Mouse (Mus musculus): ENCODE data around the gene Shc3. TPM values are rescaled to one million over a fixed set of nuclear protein-coding genes. Genes with fewer than 3 reads are reported as not detected.

The Shc3 gene
- total and polyA plus RNA-seq, 3 experiments = not detected

DNA sequence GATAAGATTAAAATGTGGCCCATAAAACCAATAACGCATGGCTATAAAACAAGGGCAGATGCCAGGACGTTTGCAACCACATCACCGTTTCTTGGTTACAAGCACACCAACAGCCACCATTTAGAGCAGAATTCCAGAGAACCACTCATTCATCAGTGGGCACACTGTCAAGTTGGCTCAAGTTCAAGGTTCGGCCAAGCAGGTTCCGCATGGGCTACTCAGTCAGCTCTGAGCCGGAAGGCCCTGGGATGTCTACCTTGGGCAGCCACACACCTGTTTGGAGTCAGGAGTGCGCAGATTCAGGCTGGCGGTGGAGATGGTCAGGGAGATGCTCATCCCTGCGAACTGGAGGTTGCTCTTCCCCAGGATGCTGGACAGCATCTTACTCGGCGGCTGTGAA is 89.4 kb downstream of the Shc3 start:
- TF ChIP-seq HCFC1 (IDR thresholded peaks at IDR 0.05; ENCODE audit: low read depth, low read length) (no peak), ZC3H11A (IDR thresholded peaks at IDR 0.05; ENCODE audit: low read depth, low read length) (no peak), MAFK (IDR thresholded peaks at IDR 0.05; ENCODE audit: borderline replicate concordance, low read depth, low read length) (no peak), ELF1 (IDR thresholded peaks at IDR 0.05; ENCODE audit: low read depth, low read length) (no peak), CHD1 (IDR thresholded peaks at IDR 0.05; ENCODE audit: low read depth, low read length) (no peak), BHLHE40 (IDR thresholded peaks at IDR 0.05; ENCODE audit: borderline replicate concordance, low read depth, low read length) (no peak), ZMIZ1 (IDR thresholded peaks at IDR 0.05; ENCODE audit: low read depth, low read length) (no peak), NRF1 (IDR thresholded peaks at IDR 0.05; ENCODE audit: insufficient read depth, low read depth, low read length, poor library complexity, severe bottlenecking) (no peak), E2F4 (IDR thresholded peaks at IDR 0.05; ENCODE audit: borderline replicate concordance, low read depth, low read length) (no peak), CTCF (IDR thresholded peaks at IDR 0.05 in 2 of 3, conservative IDR thresholded peaks at IDR 0.05 in 1 of 3; ENCODE audit: control insufficient read depth in 1 of 3, insufficient read depth in 1 of 3, low read depth in 2 of 3, low read length in 3 of 3, poor library complexity in 1 of 3, severe bottlenecking in 1 of 3) (no peak), UBTF (IDR thresholded peaks at IDR 0.05; ENCODE audit: borderline replicate concordance, insufficient read depth, low read depth, low read length) (no peak)
- H3K27me3 ChIP-seq (ENCODE audit: control insufficient read depth in 1 of 2, insufficient read depth in 2 of 2, low read length in 2 of 2) = no peaks in the 10 kb centered on the region
- H3K79me2 ChIP-seq (ENCODE audit: control insufficient read depth, insufficient read depth, low read length, poor library complexity) = no peaks in the 10 kb centered on the region
- no peak overlapping the region for H3K4me3 ChIP-seq (ENCODE audit: control insufficient read depth in 1 of 2, insufficient read depth in 1 of 2, low read depth in 2 of 2, low read length in 2 of 2)
- no peak for DNase-seq (ENCODE audit: low read depth, low spot score)
- no peak overlapping the region for H3K9ac ChIP-seq (ENCODE audit: control insufficient read depth, low read depth, low read length, poor library complexity, severe bottlenecking)
- no peaks in the 10 kb centered on the region for H3K9me3 ChIP-seq (replicated peaks; ENCODE audit: insufficient read depth, low read length)
- H3K4me1 ChIP-seq (ENCODE audit: control insufficient read depth in 1 of 2, insufficient read depth in 2 of 2, low read length in 2 of 2) = no peaks in the 10 kb centered on the region
- H3K27ac ChIP-seq (ENCODE audit: control insufficient read depth, low read depth, low read length) = no peak overlapping the region
- H3K36me3 ChIP-seq (ENCODE audit: control insufficient read depth in 1 of 2, insufficient read depth in 2 of 2, low read length in 2 of 2) = no peaks in the 10 kb centered on the region

DNA sequence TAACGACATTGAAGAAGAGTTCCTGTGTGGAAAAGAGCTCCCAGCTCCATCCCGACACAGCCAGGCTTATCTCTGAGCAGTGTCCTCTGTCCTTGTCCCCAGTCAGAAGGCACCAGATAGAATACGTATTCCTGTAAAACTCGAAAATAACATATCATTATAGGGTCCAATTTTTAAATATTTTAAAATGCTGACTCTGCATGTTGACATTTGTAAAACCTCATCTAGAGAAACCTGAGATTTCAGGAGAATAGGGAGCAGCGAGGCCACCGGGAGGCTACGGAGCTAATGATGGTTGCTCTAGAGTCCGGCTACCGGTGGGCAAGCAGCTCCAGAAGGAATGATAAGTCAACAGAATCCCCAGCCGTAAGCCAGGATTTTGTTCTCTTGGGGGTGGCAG is 92.2 kb downstream of the Shc3 start:
- no peak overlapping the region for H3K4me3 ChIP-seq (ENCODE audit: control insufficient read depth in 1 of 2, insufficient read depth in 1 of 2, low read depth in 2 of 2, low read length in 2 of 2)
- no peaks in the 10 kb centered on the region for H3K9me3 ChIP-seq (replicated peaks; ENCODE audit: insufficient read depth, low read length)
- TF ChIP-seq MEF2A (IDR thresholded peaks at IDR 0.05; ENCODE audit: extremely low read depth, insufficient replicate concordance, low read depth, low read length, poor library complexity, severe bottlenecking) (no peak), TAL1 (IDR thresholded peaks at IDR 0.05; ENCODE audit: low read length) (no peak), GABPA (IDR thresholded peaks at IDR 0.05; ENCODE audit: low read depth, low read length) (no peak), NRF1 (IDR thresholded peaks at IDR 0.05; ENCODE audit: insufficient read depth, low read depth, low read length, poor library complexity, severe bottlenecking) (no peak), SIN3A (IDR thresholded peaks at IDR 0.05; ENCODE audit: low read length) (no peak), USF1 (IDR thresholded peaks at IDR 0.05; ENCODE audit: low read depth, low read length) (no peak), JUND (IDR thresholded peaks at IDR 0.05; ENCODE audit: low read depth, low read length) (no peak), ETS1 (IDR thresholded peaks at IDR 0.05; ENCODE audit: low read depth, low read length) (no peak), MAFK (IDR thresholded peaks at IDR 0.05; ENCODE audit: borderline replicate concordance, low read depth, low read length) (0 out of 2 replicates have a peak, but pooled peaks have one; percentile 36)
- H3K79me2 ChIP-seq (ENCODE audit: control insufficient read depth, insufficient read depth, low read length, poor library complexity) = no peaks in the 10 kb centered on the region
- no peaks in the 10 kb centered on the region for H3K36me3 ChIP-seq (ENCODE audit: control insufficient read depth in 1 of 2, insufficient read depth in 2 of 2, low read length in 2 of 2)
- no peaks in the 10 kb centered on the region for H3K4me1 ChIP-seq (ENCODE audit: control insufficient read depth in 1 of 2, insufficient read depth in 2 of 2, low read length in 2 of 2)
- no peak overlapping the region for H3K9ac ChIP-seq (ENCODE audit: control insufficient read depth, low read depth, low read length, poor library complexity, severe bottlenecking)
- H3K27me3 ChIP-seq (ENCODE audit: control insufficient read depth in 1 of 2, insufficient read depth in 2 of 2, low read length in 2 of 2) = no peaks in the 10 kb centered on the region
- H3K27ac ChIP-seq (ENCODE audit: control insufficient read depth, low read depth, low read length) = no peak overlapping the region
- DNase-seq (ENCODE audit: low read depth, low spot score) = no peak
